Mouse (Mus musculus) 416B (cell line): ENCODE measurements at regions not wholly inside any gene's neighbourhood (a gene's known extent, or its start where the extent isn't known, plus 50 kb on each side); places are given as distances from the start of the nearest gene placed in this dataset.

Experiments used
- DNase-seq: peaks from one replicate; pipeline ENCODE4 v3.0.0; 2011; ENCODE audit warnings: low read depth

DNA sequence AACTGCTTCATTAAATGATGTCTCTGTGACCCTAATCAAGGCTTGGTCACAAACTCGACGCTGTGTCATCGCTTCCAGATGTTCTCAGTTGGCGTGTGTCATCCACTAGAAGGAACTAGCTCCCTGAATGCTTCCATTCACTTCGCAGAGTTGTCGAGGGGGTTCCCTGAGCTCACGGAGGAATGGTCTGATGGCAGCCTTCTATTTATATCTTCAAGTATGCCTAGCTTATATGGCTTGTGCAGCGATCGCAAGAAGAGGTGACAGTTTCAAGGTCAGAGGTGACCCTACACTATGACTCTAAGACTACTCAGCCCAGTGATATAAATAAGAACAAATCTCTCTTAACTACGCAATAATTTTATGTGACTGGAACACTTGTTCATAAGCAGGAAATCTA is 126.3 kb downstream of the Nr4a2 start:
- no peak for DNase-seq

GRCm38 (mm10) chr2:56992851-56993250 is 131.0 kb downstream of the Nr4a2 start:
- DNase-seq: no peak

DNA sequence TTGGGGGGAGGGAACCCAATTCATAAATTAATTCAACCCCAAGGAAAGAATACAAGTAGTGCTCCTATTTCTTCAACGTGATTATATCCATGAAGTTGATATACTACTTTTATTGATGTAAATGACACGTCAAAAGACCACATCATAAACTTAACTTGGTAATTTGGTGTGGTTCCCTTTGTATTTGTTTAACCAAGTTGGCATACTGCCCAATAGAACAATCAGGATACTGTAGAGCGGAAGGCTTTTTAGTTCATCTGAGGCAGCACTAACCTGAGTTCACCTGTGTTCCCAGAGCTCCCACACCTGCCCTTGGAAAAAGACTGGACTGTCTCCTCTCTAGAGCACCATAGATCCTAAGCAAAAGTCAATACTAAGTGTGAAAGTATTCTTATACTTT is 132.0 kb downstream of the Nr4a2 start:
- no peak for DNase-seq

- no peak for DNase-seq
These were observed 133.0 kb downstream of the Nr4a2 start for GRCm38 (mm10) chr2:56990768-56991167.

GRCm38 (mm10) chr2:56983167-56983566 is 140.6 kb downstream of the Nr4a2 start:
- DNase-seq: no peak

- DNase-seq: peak; percentile 72
These were observed 143.2 kb downstream of the Nr4a2 start for GRCm38 (mm10) chr2:56980601-56981000.

GRCm38 (mm10) chr2:56975680-56976079 is 148.1 kb downstream of the Nr4a2 start:
- DNase-seq: no peak

GRCm38 (mm10) chr2:56963937-56964695 is 159.7 kb downstream of the Nr4a2 start:
- DNase-seq: no peak

DNA sequence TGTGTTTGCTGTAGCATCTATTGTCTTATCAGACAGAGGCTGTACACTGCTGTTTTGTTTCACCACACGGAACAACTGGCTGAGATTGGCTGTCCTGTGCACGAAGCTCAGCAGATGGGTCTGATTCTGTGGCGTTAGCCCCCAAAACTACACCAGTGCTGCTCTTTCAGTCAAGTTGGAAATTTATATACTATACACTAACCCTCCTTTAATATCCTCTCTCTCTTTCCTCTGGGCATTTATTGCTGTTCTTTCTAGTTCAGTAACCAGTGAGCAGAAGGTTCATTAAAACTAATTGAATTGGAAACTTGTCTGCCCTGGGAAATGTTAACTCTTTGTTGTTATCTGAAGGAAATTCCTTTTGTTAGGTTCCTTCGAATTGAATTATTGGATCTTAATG is 164.1 kb downstream of the Nr4a2 start:
- no peak for DNase-seq

DNA sequence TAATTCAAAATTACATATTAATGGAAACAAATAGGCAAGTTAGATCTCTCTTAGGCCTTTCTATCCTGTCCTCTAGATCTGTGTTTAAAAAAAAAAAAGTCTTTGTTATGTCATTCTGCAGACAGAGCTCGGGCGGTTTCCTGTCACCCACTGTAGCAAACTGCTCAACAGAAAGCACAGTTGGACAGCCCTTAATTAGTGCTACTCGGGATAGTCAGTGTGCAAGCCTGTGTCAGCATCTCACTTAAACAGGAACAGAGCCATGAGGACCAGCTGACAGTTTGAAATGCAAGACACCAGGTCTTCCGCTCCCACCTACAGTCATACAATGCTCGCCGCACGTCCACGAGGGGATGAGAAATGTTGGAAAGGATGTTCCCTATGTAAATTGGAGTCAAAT is 170.5 kb downstream of the Nr4a2 start:
- no peak for DNase-seq

- no peak for DNase-seq
These were observed 211.3 kb downstream of the Nr4a2 start for GRCm38 (mm10) chr2:56912531-56912930.

DNA sequence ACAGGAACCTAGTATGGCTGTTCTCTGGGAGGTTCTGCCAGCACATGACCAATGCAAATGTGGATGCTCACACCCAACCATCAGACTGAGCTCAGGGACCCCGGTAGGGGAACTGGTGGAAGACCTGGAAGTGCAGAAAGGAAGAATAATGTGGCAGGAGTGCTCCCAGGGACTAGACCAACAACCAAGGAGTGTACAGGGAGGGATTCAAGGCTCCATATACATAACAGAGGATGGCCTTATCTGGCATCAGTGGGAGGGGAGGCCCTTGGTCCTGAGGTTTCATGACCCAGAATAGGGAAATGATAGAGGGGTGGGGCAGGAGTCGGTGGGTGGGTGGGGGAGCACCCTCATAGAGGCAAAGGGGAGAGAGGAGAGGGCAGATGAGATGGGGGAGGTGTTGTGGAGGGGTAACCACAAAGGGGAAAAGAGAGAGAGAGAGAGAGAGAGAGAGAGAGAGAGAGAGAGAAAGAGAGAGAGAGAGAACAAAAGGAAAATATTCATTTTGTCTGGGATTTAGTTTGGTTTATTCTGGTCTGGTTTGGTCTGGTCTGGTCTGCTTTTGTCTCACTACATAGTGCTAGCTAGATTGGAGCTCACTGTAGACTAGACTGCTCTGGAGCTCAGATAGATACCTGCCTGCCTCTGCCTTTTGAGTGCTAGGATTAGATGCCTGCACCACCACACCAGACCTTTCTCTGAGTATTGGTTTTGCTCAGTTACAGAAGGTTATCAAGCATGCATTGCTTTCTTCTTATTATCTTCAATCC is 214.5 kb downstream of the Nr4a2 start:
- DNase-seq: no peak

DNA sequence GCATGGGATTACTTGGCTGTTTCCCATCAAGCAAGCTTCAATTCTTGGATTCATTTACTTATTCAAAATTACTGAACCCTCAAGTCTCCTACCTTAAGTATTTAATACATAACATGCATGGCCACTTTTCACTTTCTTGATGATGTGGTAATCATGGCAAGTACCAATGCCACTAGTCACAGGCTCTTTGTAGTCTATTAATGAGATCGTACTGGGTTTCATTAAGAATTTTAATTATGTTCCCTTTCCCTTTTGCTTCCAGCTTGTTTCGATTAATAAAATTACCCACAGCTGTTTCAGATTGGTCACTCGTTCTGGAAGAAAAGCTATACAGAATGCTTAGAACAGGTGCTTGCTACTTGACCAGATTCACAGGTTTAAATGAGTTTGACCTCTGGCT is 238.6 kb downstream of the Nr4a2 start:
- DNase-seq: no peak

DNA sequence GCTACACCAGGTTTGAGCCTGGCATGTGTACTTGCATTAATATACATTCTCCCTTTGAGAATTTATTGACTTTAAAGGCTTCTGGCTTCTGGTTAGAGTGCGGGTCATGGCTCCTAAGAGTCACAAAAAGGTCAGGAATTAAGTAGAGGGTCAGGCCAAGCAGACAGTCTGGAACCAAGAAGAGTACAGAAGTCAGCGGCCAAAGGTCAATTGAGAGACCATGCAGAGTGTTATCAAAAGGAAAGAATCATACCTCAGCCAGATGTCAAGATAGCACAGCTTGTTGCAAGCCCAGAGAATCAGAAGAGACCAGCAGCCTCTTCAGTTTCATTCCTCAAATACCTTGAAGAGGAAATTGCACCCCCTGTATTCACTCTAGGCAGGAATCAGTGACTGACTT is 263.0 kb downstream of the Nr4a2 start:
- no peak for DNase-seq

DNA sequence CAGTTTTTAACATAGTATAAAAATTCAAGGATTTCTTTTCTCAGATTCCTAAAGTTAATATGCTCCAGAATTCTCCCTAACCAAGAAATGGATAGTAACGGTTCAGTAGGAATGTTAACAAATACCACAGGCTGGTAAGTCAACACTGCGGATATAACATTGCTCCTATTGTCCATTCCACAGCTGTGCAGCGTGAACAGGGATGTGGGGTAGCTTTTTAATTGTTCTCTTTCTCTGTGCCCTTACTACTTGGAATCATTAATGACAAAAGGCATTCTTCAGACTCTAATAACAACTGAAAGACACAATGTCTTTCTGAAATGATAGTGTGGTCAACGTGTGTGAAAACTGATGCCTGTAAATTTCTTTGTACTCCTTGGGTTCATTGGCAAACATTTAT is 303.3 kb downstream of the Nr4a2 start:
- DNase-seq: no peak

- no peak for DNase-seq
These were observed 339.0 kb downstream of the Nr4a2 start for GRCm38 (mm10) chr2:56784808-56785207.
